Comparison of ENCODE assay signal across 8 mouse cellular contexts in genomic region chr11:88717644-88718049, GRCm38 (mm10). TPM values are rescaled to one million over a fixed set of nuclear protein-coding genes. Genes with fewer than 3 reads are reported as not detected.
DNase-seq lines count a peak whose midpoint lies in the region; ATAC-seq and TF ChIP-seq lines count a peak whose summit lies in the region.

No protein-coding gene starts in this region.

- DNase-seq in layer of hippocampus, adult 2 months (ENCODE audit: low spot score in 2 of 2) = no peak
- DNase-seq in layer of hippocampus, adult 8-10 months (ENCODE audit: low spot score in 2 of 2) = no peak
- peak; percentile 34 for DNase-seq in adipocyte (ENCODE audit: low spot score)
- DNase-seq in splenic B cell, adult 2 months (ENCODE audit: low read depth, low spot score) = peak; percentile 56
- DNase-seq in natural killer cell, adult 2 months (ENCODE audit: low spot score in 2 of 2) = no peak
- no peak for DNase-seq in urinary bladder, postnatal 25 days (ENCODE audit: low spot score)

- peaks cover 45% of the 10 kb centered on the region for H3K4me1 ChIP-seq in forebrain, embryonic 13.5 days
- peaks cover 55% of the 10 kb centered on the region for H3K4me1 ChIP-seq in liver, embryonic 12.5 days

- no peaks in the 10 kb centered on the region for H3K27me3 ChIP-seq in forebrain, embryonic 13.5 days
- H3K27me3 ChIP-seq in liver, embryonic 12.5 days (replicated peaks) = no peaks in the 10 kb centered on the region
- no peaks in the 10 kb centered on the region for H3K27me3 ChIP-seq in splenic B cell, adult 2 months (ENCODE audit: control insufficient read depth, insufficient read depth, low read length, poor library complexity, severe bottlenecking)

- H3K9me3 ChIP-seq in forebrain, embryonic 13.5 days (replicated peaks) = no peaks in the 10 kb centered on the region
- no peaks in the 10 kb centered on the region for H3K9me3 ChIP-seq in liver, embryonic 12.5 days (replicated peaks)

- H3K4me2 ChIP-seq in forebrain, embryonic 13.5 days = peak overlapping the region; percentile 91
- H3K4me2 ChIP-seq in liver, embryonic 12.5 days = peak overlapping the region; percentile 99

- under 1% methylated on average over 35 of the region's 38 CpGs for WGBS in forebrain, embryonic 13.5 days
- under 1% methylated on average over 33 of the region's 38 CpGs for WGBS in liver, embryonic 12.5 days (ENCODE audit: insufficient replicate concordance)

- H3K27ac ChIP-seq in layer of hippocampus, adult 2 months = peak overlapping the region; percentile 94
- peak overlapping the region; percentile 91 for H3K27ac ChIP-seq in forebrain, embryonic 13.5 days
- H3K27ac ChIP-seq in liver, embryonic 12.5 days = peak overlapping the region; percentile 93

- peak overlapping the region; percentile 99 for H3K9ac ChIP-seq in forebrain, embryonic 13.5 days
- H3K9ac ChIP-seq in liver, embryonic 12.5 days = peak overlapping the region; percentile 95

- no peak; the same call in 1 of the 2 replicates for ATAC-seq in forebrain, embryonic 13.5 days
- peak; percentile 46 for ATAC-seq in liver, embryonic 12.5 days

- peak overlapping the region; percentile 89 for H3K4me3 ChIP-seq in layer of hippocampus, adult 2 months
- peak overlapping the region; percentile 94 for H3K4me3 ChIP-seq in forebrain, embryonic 13.5 days
- peak overlapping the region; percentile 82 for H3K4me3 ChIP-seq in liver, embryonic 12.5 days

- no peak for TF ChIP-seq CTCF in layer of hippocampus, adult 2 months (conservative IDR thresholded peaks at IDR 0.05)

- H3K36me3 ChIP-seq in forebrain, embryonic 13.5 days (ENCODE audit: poor library complexity, severe bottlenecking) = peaks cover under 1% of the 10 kb centered on the region; the same call in 1 of the 2 replicates
- peaks cover 9% of the 10 kb centered on the region for H3K36me3 ChIP-seq in liver, embryonic 12.5 days
- H3K36me3 ChIP-seq in splenic B cell, adult 2 months (ENCODE audit: control insufficient read depth, insufficient read depth, low read length, poor library complexity, severe bottlenecking) = peaks cover 2% of the 10 kb centered on the region; the same call in 1 of the 2 replicates

RNA-seq across cellular contexts. Expression of gene Msi2, which starts 0.7 kb away (rescaled TPM):
- 100 to 1,000 TPM; 103 to 114 TPM for total RNA-seq in layer of hippocampus, adult 2 months (2021)
- total RNA-seq in layer of hippocampus, adult 8-10 months (2022) = 100 to 1,000 TPM; 102 to 121 (median 109) TPM
- polyA plus RNA-seq in forebrain, embryonic 13.5 days (2015; fragmentation: Nextera tagmentation; extraction: Ambion mirVana) = 31.5 and 36.5 TPM in 2 replicates
- polyA plus RNA-seq in liver, embryonic 12.5 days (2016; fragmentation: Nextera tagmentation; extraction: Ambion mirVana) = 5.0 and 5.2 TPM in 2 replicates

Comparison
In these comparisons a context has a peak if more than half of its experiments do, and no peak if none do; other contexts are left out.
1. DNase-seq: peak in adipocyte (single experiment) and splenic B cell, adult 2 months (single experiment); none in layer of hippocampus, adult 2 months (0 of 2), layer of hippocampus, adult 8-10 months (0 of 2), natural killer cell, adult 2 months (0 of 2) and urinary bladder, postnatal 25 days (single experiment).
2. Peak in every context shown above with its lines, with median percentiles within 50 percentile points of each other: H3K27ac ChIP-seq and H3K4me3 ChIP-seq.